Mouse (Mus musculus): Measurements from ENCODE around the gene Arhgap24.

DNA sequence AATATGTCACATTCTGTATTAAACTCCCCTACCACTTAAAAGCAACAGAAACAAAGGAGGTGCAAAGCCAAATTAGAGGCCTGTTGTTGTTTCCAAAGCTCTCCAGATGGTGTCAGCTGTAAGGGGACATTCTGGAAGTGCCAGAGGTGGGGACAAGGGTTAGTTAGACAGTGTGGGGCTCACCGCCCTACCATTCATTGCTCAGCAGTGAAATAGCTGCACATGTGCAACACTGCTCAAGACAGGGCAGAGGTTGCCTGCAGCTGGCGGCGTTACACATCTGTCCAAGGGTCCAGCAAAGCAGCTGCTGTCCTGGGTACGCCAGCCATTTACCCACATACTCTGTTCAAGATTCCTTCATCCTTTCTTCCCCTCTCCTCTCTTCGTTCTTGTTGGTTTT, 387.0 kb downstream of the Arhgap24 start:
- TF ChIP-seq GATA1 (IDR thresholded peaks at IDR 0.05; ENCODE audit: low read length) (no peak), TAL1 (IDR thresholded peaks at IDR 0.05; ENCODE audit: low read length) (no peak)

Measured in erythroblast, embryonic 14.5 days (primary cell).